Mouse (Mus musculus): ENCODE results near the gene Plcg1. TPM values are rescaled to one million over a fixed set of nuclear protein-coding genes. Genes with fewer than 3 reads are reported as not detected.

The Plcg1 gene
- total RNA-seq, 2 experiments from 2014 or later, result 18.8 to 19.3 TPM

- ATAC-seq (replicated peaks; ENCODE audit: low FRiP score, low TSS enrichment, poor library complexity, severe bottlenecking), result no peak
Observed at GRCm38 (mm10) chr2:160733131-160733531, 2.0 kb downstream of the Plcg1 start.

GRCm38 (mm10) chr2:160734331-160734730 is 3.2 kb downstream of the Plcg1 start:
- no peak for ATAC-seq (replicated peaks; ENCODE audit: low FRiP score, low TSS enrichment, poor library complexity, severe bottlenecking)

- ATAC-seq (replicated peaks; ENCODE audit: low FRiP score, low TSS enrichment, poor library complexity, severe bottlenecking), result no peak
Observed at GRCm38 (mm10) chr2:160735706-160736310, 4.7 kb downstream of the Plcg1 start.

GRCm38 (mm10) chr2:160736466-160736865 is 5.4 kb downstream of the Plcg1 start:
- no peak for ATAC-seq (replicated peaks; ENCODE audit: low FRiP score, low TSS enrichment, poor library complexity, severe bottlenecking)

GRCm38 (mm10) chr2:160738354-160738753 is 7.3 kb downstream of the Plcg1 start:
- no peak for ATAC-seq (replicated peaks; ENCODE audit: low FRiP score, low TSS enrichment, poor library complexity, severe bottlenecking)

- no peak for ATAC-seq (replicated peaks; ENCODE audit: low FRiP score, low TSS enrichment, poor library complexity, severe bottlenecking)
Observed at GRCm38 (mm10) chr2:160739647-160740356, 8.7 kb downstream of the Plcg1 start.

GRCm38 (mm10) chr2:160740521-160741156 is 9.5 kb downstream of the Plcg1 start:
- ATAC-seq (replicated peaks; ENCODE audit: low FRiP score, low TSS enrichment, poor library complexity, severe bottlenecking), result no peak

GRCm38 (mm10) chr2:160741580-160741979 is 10.5 kb downstream of the Plcg1 start:
- ATAC-seq (replicated peaks; ENCODE audit: low FRiP score, low TSS enrichment, poor library complexity, severe bottlenecking), result no peak

- no peak for ATAC-seq (replicated peaks; ENCODE audit: low FRiP score, low TSS enrichment, poor library complexity, severe bottlenecking)
Observed at GRCm38 (mm10) chr2:160742161-160742609, 11.1 kb downstream of the Plcg1 start.

GRCm38 (mm10) chr2:160744040-160744822 is 13.1 kb downstream of the Plcg1 start:
- ATAC-seq (replicated peaks; ENCODE audit: low FRiP score, low TSS enrichment, poor library complexity, severe bottlenecking), result peak; percentile 60

GRCm38 (mm10) chr2:160744823-160745210 is 13.7 kb downstream of the Plcg1 start:
- ATAC-seq (replicated peaks; ENCODE audit: low FRiP score, low TSS enrichment, poor library complexity, severe bottlenecking), result no peak

- 0 out of 2 replicates have a peak, but pooled peaks have one; percentile 18 for ATAC-seq (replicated peaks; ENCODE audit: low FRiP score, low TSS enrichment, poor library complexity, severe bottlenecking)
Observed at GRCm38 (mm10) chr2:160745497-160745896, 14.4 kb downstream of the Plcg1 start.

- no peak for ATAC-seq (replicated peaks; ENCODE audit: low FRiP score, low TSS enrichment, poor library complexity, severe bottlenecking)
Observed at GRCm38 (mm10) chr2:160746637-160747036, 15.5 kb downstream of the Plcg1 start.

GRCm38 (mm10) chr2:160747075-160747474 is 16.0 kb downstream of the Plcg1 start:
- no peak for ATAC-seq (replicated peaks; ENCODE audit: low FRiP score, low TSS enrichment, poor library complexity, severe bottlenecking)

GRCm38 (mm10) chr2:160756583-160757203 is 25.6 kb downstream of the Plcg1 start:
- ATAC-seq (replicated peaks; ENCODE audit: low FRiP score, low TSS enrichment, poor library complexity, severe bottlenecking), result no peak

GRCm38 (mm10) chr2:160760433-160761184 is 29.5 kb downstream of the Plcg1 start:
- peak; percentile 72 for ATAC-seq (replicated peaks; ENCODE audit: low FRiP score, low TSS enrichment, poor library complexity, severe bottlenecking)

- ATAC-seq (replicated peaks; ENCODE audit: low FRiP score, low TSS enrichment, poor library complexity, severe bottlenecking), result no peak
Observed at GRCm38 (mm10) chr2:160763816-160764215, 32.7 kb downstream of the Plcg1 start.

- no peak for ATAC-seq (replicated peaks; ENCODE audit: low FRiP score, low TSS enrichment, poor library complexity, severe bottlenecking)
Observed at GRCm38 (mm10) chr2:160764386-160764785, 33.3 kb downstream of the Plcg1 start.

- ATAC-seq (replicated peaks; ENCODE audit: low FRiP score, low TSS enrichment, poor library complexity, severe bottlenecking), result no peak
Observed at GRCm38 (mm10) chr2:160765096-160765495, 34.0 kb downstream of the Plcg1 start.
